Mouse (Mus musculus) NIH3T3 (cell line): ENCODE data around the gene 1110051M20Rik.

Experiments used
- DNase-seq: peaks from one replicate; pipeline ENCODE4 v3.0.0-alpha.2; 2012; ENCODE audit warnings: low read depth

Gene 1110051M20Rik

GRCm38 (mm10) chr2:91421641-91422040 is 22.9 kb downstream of the 1110051M20Rik start:
- no peak for DNase-seq

GRCm38 (mm10) chr2:91413811-91414210 is 30.7 kb downstream of the 1110051M20Rik start:
- no peak for DNase-seq

GRCm38 (mm10) chr2:91412361-91412760 is 32.1 kb downstream of the 1110051M20Rik start:
- DNase-seq, result no peak

- DNase-seq, result peak; percentile 77
These were observed 33.0 kb downstream of the 1110051M20Rik start for GRCm38 (mm10) chr2:91411473-91411872.

- DNase-seq, result no peak
These were observed 36.5 kb downstream of the 1110051M20Rik start for GRCm38 (mm10) chr2:91408031-91408430.

- DNase-seq, result no peak
These were observed 39.4 kb downstream of the 1110051M20Rik start for GRCm38 (mm10) chr2:91405071-91405470.

GRCm38 (mm10) chr2:91399727-91400126 is 44.8 kb downstream of the 1110051M20Rik start:
- DNase-seq, result no peak

- DNase-seq, result no peak
These were observed 45.3 kb downstream of the 1110051M20Rik start for GRCm38 (mm10) chr2:91399168-91399567.

GRCm38 (mm10) chr2:91394078-91394477 is 50.4 kb downstream of the 1110051M20Rik start:
- no peak for DNase-seq

- DNase-seq, result no peak
These were observed 55.8 kb downstream of the 1110051M20Rik start for GRCm38 (mm10) chr2:91388738-91389137.

- DNase-seq, result peak; percentile 66
These were observed 56.2 kb downstream of the 1110051M20Rik start for GRCm38 (mm10) chr2:91388281-91388680.

- DNase-seq, result no peak
These were observed 57.1 kb downstream of the 1110051M20Rik start for GRCm38 (mm10) chr2:91387287-91387958.

GRCm38 (mm10) chr2:91386547-91387286 is 57.8 kb downstream of the 1110051M20Rik start:
- peak; percentile 69 for DNase-seq

- no peak for DNase-seq
These were observed 61.2 kb downstream of the 1110051M20Rik start for GRCm38 (mm10) chr2:91383294-91383693.

- peak; percentile 32 for DNase-seq
These were observed 67.5 kb downstream of the 1110051M20Rik start for GRCm38 (mm10) chr2:91377038-91377437.

GRCm38 (mm10) chr2:91370314-91370713 is 74.2 kb downstream of the 1110051M20Rik start:
- DNase-seq, result no peak

- no peak for DNase-seq
These were observed 81.2 kb downstream of the 1110051M20Rik start for GRCm38 (mm10) chr2:91363272-91363671.

- DNase-seq, result no peak
These were observed 83.4 kb downstream of the 1110051M20Rik start for GRCm38 (mm10) chr2:91361068-91361528.

GRCm38 (mm10) chr2:91355767-91356166 is 88.7 kb downstream of the 1110051M20Rik start:
- no peak for DNase-seq

- no peak for DNase-seq
These were observed 89.6 kb downstream of the 1110051M20Rik start for GRCm38 (mm10) chr2:91354727-91355403.

- no peak for DNase-seq
These were observed 90.7 kb downstream of the 1110051M20Rik start for GRCm38 (mm10) chr2:91353854-91354253.

- no peak for DNase-seq
These were observed 92.7 kb downstream of the 1110051M20Rik start for GRCm38 (mm10) chr2:91351841-91352240.
